Mouse (Mus musculus): ENCODE measurements around the gene Bace1. TPM values are rescaled to one million over a fixed set of nuclear protein-coding genes. Genes with fewer than 3 reads are reported as not detected.

Gene Bace1
- polyA plus RNA-seq, 1 experiment from 2014 or later = 46.4 TPM

- Histone ChIP-seq H3K9ac (no peak overlapping the region), H3K9me3 (no peaks in the 10 kb centered on the region), H3K4me3 (no peak overlapping the region), H3K27ac (no peak overlapping the region), H3K36me3 (peaks cover 76% of the 10 kb centered on the region), H3K4me2 (no peak overlapping the region), H3K4me1 (replicated peaks) (peaks cover 22% of the 10 kb centered on the region), H3K27me3 (no peaks in the 10 kb centered on the region)
- no peak for ATAC-seq (ENCODE audit: low FRiP score)
- WGBS = 92% methylated on average over 3 of the region's 3 CpGs
Observed at GRCm38 (mm10) chr9:45910995-45911394, 72.6 kb downstream of the Bace1 start.

GRCm38 (mm10) chr9:45911673-45912072, 73.3 kb downstream of the Bace1 start:
- Histone ChIP-seq H3K9ac (no peak overlapping the region), H3K4me3 (no peak overlapping the region), H3K9me3 (no peaks in the 10 kb centered on the region), H3K36me3 (peaks cover 83% of the 10 kb centered on the region), H3K4me1 (replicated peaks) (peaks cover 22% of the 10 kb centered on the region), H3K27ac (no peak overlapping the region), H3K4me2 (no peak overlapping the region), H3K27me3 (no peaks in the 10 kb centered on the region)
- no peak for ATAC-seq (ENCODE audit: low FRiP score)
- 86% methylated on average over 1 of the region's 1 CpGs for WGBS

Other genes starting within 250 kb of the Bace1 start
- 12.4 and 15.8 TPM in 2 replicates for gene Cep164, start 9.9 kb upstream of the Bace1 start, polyA plus RNA-seq (2015; fragmentation: Nextera tagmentation; extraction: Ambion mirVana)
- 24.0 and 28.8 TPM in 2 replicates for gene Pcsk7, start 67.9 kb downstream of the Bace1 start, polyA plus RNA-seq (2015; fragmentation: Nextera tagmentation; extraction: Ambion mirVana)
- gene Rnf214, start 68.3 kb downstream of the Bace1 start, polyA plus RNA-seq (2015; fragmentation: Nextera tagmentation; extraction: Ambion mirVana) = 106 and 110 TPM in 2 replicates
- gene Tagln, start 97.5 kb downstream of the Bace1 start, polyA plus RNA-seq (2015; fragmentation: Nextera tagmentation; extraction: Ambion mirVana) = 7.9 and 8.6 TPM in 2 replicates
- gene Sidt2, start 116.7 kb downstream of the Bace1 start, polyA plus RNA-seq (2015; fragmentation: Nextera tagmentation; extraction: Ambion mirVana) = 36.6 and 37.6 TPM in 2 replicates
- gene Pafah1b2, start 174.1 kb downstream of the Bace1 start, polyA plus RNA-seq (2015; fragmentation: Nextera tagmentation; extraction: Ambion mirVana) = 301 and 314 TPM in 2 replicates
- gene Sik3, start 174.2 kb downstream of the Bace1 start, polyA plus RNA-seq (2015; fragmentation: Nextera tagmentation; extraction: Ambion mirVana) = 5.5 and 5.6 TPM in 2 replicates